Mouse (Mus musculus) kidney, embryonic 15.5 days (tissue): ENCODE results near the gene Sptan1. TPM values are rescaled to one million over a fixed set of nuclear protein-coding genes. Genes with fewer than 3 reads are reported as not detected.
A peak's percentile ranks its signal among the peaks of the same experiment; 100 is the strongest.

ENCODE experiments used
- ATAC-seq: fragments of 200-750 bp; cut with Nextera tagmentation; replicated peaks from 2 replicates; pipeline ENCODE4 v1.8.0; 2017; ENCODE audit warnings: moderate TSS enrichment; ENCODE audit not compliant: low FRiP score
- H3K27ac ChIP-seq: fragments of 300-500 bp; sonication (generic); 2 replicates; pipeline ENCODE4 v1.5.1; 2015; ENCODE audit warnings: mild to moderate bottlenecking, inconsistent platforms
- H3K27me3 ChIP-seq: fragments of 300-500 bp; sonication (generic); 2 replicates; pipeline ENCODE4 v1.6.1; 2015; ENCODE audit warnings: inconsistent platforms
- H3K36me3 ChIP-seq: fragments of 300-500 bp; sonication (generic); 2 replicates; pipeline ENCODE4 v1.6.1; 2015; ENCODE audit warnings: inconsistent platforms
- H3K4me1 ChIP-seq: fragments of 300-500 bp; sonication (generic); 2 replicates; pipeline ENCODE4 v1.6.1; 2015; ENCODE audit warnings: inconsistent platforms
- H3K4me2 ChIP-seq: fragments of 300-500 bp; sonication (generic); 2 replicates; pipeline ENCODE4 v1.6.1; 2015; ENCODE audit warnings: moderate library complexity, mild to moderate bottlenecking, inconsistent platforms
- H3K4me3 ChIP-seq: fragments of 300-500 bp; sonication (generic); replicated peaks from 2 replicates; pipeline ENCODE4 v1.5.1; 2015; ENCODE audit warnings: mild to moderate bottlenecking, inconsistent platforms
- H3K9ac ChIP-seq: fragments of 300-500 bp; sonication (generic); 2 replicates; pipeline ENCODE4 v1.6.1; 2015; ENCODE audit warnings: mild to moderate bottlenecking, inconsistent platforms
- H3K9me3 ChIP-seq: fragments of 300-500 bp; sonication (generic); replicated peaks from 2 replicates; pipeline ENCODE4 v1.6.1; 2016; ENCODE audit warnings: inconsistent platforms
- WGBS: fragments of 180-500 bp; shearing (Covaris S2); methylation state at CpG from one replicate; pipeline ENCODE4 v1.1.7; 2015; ENCODE audit warnings: mixed read lengths; 5-methylcytosine and 5-hydroxymethylcytosine counted together
- polyA plus RNA-seq: library from polyadenylated mRNA; unstranded; fragments of >200 nt; fragmentation: Nextera tagmentation; extraction: Ambion mirVana; gene quantifications from 2 replicates; pipeline ENCODE4 v1.2.1, GENCODE M21; 2015

Sptan1 gene
- polyA plus RNA-seq, 1 experiment from 2014 or later, result 103 TPM

DNA sequence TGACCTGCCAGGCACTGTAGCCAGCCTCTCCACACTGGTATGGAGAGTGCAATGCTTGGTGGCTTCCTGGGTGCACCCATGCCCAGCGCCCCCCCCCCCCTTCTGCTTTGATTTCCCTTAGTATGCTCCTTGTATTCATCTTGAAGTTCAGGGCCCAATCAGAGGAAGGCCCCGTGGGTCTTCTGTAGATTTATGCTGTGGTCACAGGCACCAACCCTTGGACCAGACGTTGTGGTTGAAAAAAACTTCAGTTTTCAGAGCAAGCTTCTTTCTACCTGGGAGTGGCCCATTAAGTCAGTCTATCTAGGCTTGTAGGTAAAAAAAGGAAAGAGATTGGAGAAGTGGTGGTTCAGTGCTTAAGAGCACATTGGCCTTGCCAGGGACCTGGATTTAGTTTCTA is 98.4 kb downstream of the Sptan1 start:
- no peak for ATAC-seq
- peak overlapping the region; percentile 66 for H3K4me3 ChIP-seq
- peak overlapping the region; percentile 75 for H3K9ac ChIP-seq
- H3K9me3 ChIP-seq, result no peaks in the 10 kb centered on the region
- peaks cover 7% of the 10 kb centered on the region for H3K36me3 ChIP-seq
- H3K27ac ChIP-seq, result peak overlapping the region; percentile 97
- 7% methylated on average over 3 of the region's 3 CpGs for WGBS
- H3K4me1 ChIP-seq, result peaks cover 53% of the 10 kb centered on the region
- H3K27me3 ChIP-seq, result no peaks in the 10 kb centered on the region
- peak overlapping the region; percentile 86 for H3K4me2 ChIP-seq

DNA sequence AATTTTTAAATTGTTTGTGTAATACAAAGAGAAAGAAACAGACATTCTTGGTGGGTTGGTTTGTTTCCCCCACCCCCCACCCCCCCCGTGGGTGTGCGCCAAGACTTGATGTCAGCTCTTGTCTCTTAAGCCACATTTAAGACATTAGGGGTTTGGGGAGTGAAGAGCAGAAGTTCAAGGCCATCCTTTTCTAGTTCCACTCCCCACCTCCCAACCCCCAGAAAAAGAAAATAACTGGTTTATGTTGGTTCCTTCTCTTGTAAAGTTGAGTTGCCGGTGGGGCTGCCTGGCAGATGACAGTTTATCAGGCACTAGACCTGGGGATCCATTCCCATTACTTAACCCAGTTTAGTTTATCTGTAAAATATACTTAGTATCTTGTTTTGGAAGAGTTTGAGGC is 98.9 kb downstream of the Sptan1 start:
- ATAC-seq, result no peak
- Histone ChIP-seq H3K4me3 (peak overlapping the region; percentile 66), H3K36me3 (peaks cover 12% of the 10 kb centered on the region), H3K9me3 (no peaks in the 10 kb centered on the region), H3K4me1 (peaks cover 53% of the 10 kb centered on the region), H3K9ac (peak overlapping the region; percentile 75; the same call in 1 of the 2 replicates), H3K4me2 (peak overlapping the region; percentile 86), H3K27ac (peak overlapping the region; percentile 97; the same call in 1 of the 2 replicates), H3K27me3 (no peaks in the 10 kb centered on the region)
- WGBS, result 33% methylated on average over 3 of the region's 3 CpGs

DNA sequence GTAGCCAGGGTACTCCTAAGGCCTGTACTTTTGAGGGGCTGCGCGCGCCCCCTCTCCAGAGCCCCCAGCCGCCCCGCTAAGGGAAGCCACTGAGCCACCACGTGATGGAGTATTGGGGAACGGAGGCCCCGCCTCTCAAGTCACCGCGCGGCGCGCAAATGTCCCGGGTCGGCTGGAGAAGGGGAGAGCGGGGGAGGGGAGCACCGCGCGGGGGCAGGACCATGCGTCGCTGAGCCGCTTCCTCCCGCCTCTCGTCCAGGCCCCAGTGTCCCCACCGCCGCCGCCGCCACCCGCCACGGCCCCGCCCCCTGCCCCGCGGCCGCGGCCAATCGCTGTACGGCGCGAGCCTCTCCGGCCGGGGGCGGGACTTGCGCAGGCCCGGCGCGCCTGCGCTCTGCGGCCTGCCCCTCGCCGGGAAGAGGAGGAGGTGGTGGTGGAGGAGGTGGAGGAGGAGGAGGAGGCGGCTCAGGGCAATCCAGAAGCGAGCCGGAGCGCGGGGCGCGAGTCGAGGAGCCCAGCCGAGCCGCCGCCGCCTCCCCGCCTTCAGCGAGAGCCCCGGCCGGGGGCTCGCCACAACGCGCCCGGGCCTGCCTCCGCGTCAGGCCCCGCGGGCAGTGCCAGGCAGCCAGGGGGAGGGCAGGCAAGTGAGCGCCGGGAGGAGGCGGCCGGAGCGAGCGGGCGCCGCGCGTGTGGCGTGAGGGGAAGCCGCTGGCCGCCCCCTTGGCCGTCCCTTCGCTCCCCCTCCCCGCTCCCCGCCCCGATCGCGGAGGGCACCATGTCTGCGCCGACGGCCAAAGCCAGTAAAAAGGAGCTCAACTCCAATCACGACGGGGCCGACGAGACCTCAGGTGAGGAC is 100.9 kb downstream of the Sptan1 start:
- no peaks in the 10 kb centered on the region for H3K9me3 ChIP-seq

DNA sequence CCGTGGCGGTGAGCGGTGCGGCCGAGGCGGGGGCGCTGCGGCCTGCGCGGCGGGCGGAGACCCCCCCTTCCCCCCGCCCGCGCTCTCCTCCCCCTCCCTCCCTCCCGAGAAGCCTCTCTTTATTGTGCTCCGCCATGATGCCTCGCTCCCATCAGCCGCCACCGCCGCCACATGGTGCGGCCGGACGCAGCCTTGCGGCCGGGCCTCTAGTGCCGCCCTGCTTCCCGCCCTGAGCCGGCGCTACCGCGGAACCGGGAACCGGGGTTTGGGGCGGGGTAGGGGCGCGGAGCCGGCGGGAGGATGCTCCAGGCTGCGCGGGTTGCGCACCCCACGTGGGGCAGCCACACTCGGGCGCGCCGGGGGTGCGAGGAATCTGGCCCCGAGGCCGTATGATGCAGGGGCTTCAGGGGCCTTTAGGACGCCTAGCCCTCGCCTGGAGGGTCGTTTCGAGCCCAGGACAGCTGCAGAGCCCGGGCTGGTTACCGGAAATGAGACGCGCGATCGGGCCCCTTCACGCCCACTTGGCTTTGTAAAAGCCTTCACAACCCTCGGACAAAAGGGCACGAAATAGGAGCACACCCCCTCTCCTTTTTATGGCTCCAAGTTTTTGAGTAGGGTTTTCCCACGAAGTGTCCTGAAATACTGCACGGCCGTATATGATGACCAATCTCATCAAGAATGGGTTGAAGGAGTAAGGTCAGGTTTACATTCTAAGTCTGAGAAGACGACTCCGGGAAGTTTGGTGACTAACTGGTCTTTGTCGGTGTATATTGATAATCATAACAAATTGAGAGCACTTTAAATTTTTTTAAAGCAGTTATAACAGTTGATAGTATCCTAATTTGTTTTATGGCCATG is 101.9 kb downstream of the Sptan1 start:
- Histone ChIP-seq H3K9me3 (no peaks in the 10 kb centered on the region), H3K4me2 (peak overlapping the region; percentile 64), H3K9ac (peak overlapping the region; percentile 99), H3K27me3 (no peaks in the 10 kb centered on the region), H3K27ac (peak overlapping the region; percentile 100), H3K36me3 (peaks cover 32% of the 10 kb centered on the region), H3K4me3 (peak overlapping the region; percentile 96), H3K4me1 (peaks cover 44% of the 10 kb centered on the region)
- peak; percentile 16 for ATAC-seq
- WGBS, result 1% methylated on average over 53 of the region's 69 CpGs

More for the DNA sequence above, 100.9 kb downstream of the Sptan1 start:
- ATAC-seq, result peak; percentile 93
- peak overlapping the region; percentile 100 for H3K27ac ChIP-seq
- peak overlapping the region; percentile 83 for H3K4me2 ChIP-seq
- peaks cover 48% of the 10 kb centered on the region for H3K4me1 ChIP-seq
- peak overlapping the region; percentile 96 for H3K4me3 ChIP-seq
- no peaks in the 10 kb centered on the region for H3K27me3 ChIP-seq
- peaks cover 27% of the 10 kb centered on the region for H3K36me3 ChIP-seq
- under 1% methylated on average over 49 of the region's 101 CpGs for WGBS
- peak overlapping the region; percentile 99 for H3K9ac ChIP-seq

DNA sequence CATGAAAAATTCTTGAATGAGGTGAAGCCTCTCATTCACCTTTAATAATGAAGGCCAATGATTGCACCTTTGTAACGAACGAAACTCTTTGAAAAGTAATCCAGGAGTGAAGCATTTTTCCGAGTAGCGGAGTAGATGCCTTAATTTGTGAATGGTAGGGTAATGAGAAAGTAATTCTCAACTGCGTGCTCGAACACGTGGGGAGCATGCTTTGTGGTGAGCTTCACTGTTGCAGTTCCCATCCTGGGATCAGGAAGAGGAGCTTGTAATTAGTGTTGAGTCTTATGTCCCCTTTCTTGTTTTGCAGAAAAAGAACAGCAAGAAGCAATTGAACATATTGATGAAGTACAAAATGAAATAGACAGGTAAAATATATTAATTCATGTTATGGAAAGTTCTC is 102.6 kb downstream of the Sptan1 start:
- Histone ChIP-seq H3K27ac (peak overlapping the region; percentile 100; the same call in 1 of the 2 replicates), H3K9me3 (no peaks in the 10 kb centered on the region), H3K36me3 (peaks cover 39% of the 10 kb centered on the region), H3K4me3 (peak overlapping the region; percentile 96), H3K9ac (peak overlapping the region; percentile 99), H3K4me1 (peaks cover 37% of the 10 kb centered on the region), H3K27me3 (no peaks in the 10 kb centered on the region), H3K4me2 (peak overlapping the region; percentile 64)
- WGBS, result 8% methylated on average over 7 of the region's 7 CpGs
- no peak for ATAC-seq

DNA sequence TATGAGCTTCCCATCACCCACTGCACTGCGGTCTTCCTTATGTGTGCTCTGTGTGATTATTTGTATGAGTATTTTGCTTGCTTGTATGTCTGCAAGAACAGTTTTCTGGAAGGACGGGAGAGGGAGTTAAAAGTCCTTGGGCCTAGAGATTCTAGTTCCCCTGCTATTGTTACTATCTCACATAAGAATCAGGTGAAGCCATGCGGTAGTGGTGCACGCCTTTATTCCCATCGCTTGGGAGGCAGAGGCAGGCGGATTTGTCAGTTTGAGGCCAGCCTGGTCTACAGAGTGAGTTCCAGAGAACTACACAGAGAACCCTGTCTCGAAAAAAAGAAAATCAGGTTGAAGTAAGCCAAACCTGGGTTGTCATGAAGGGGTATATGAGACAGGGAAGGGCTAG is 107.5 kb downstream of the Sptan1 start:
- H3K4me3 ChIP-seq, result no peak overlapping the region
- H3K4me2 ChIP-seq, result no peak overlapping the region
- H3K9me3 ChIP-seq, result no peaks in the 10 kb centered on the region
- no peaks in the 10 kb centered on the region for H3K27me3 ChIP-seq
- 84% methylated on average over 7 of the region's 7 CpGs for WGBS
- H3K27ac ChIP-seq, result no peak overlapping the region
- peaks cover 55% of the 10 kb centered on the region for H3K36me3 ChIP-seq
- H3K4me1 ChIP-seq, result peaks cover 14% of the 10 kb centered on the region
- ATAC-seq, result no peak
- no peak overlapping the region for H3K9ac ChIP-seq

DNA sequence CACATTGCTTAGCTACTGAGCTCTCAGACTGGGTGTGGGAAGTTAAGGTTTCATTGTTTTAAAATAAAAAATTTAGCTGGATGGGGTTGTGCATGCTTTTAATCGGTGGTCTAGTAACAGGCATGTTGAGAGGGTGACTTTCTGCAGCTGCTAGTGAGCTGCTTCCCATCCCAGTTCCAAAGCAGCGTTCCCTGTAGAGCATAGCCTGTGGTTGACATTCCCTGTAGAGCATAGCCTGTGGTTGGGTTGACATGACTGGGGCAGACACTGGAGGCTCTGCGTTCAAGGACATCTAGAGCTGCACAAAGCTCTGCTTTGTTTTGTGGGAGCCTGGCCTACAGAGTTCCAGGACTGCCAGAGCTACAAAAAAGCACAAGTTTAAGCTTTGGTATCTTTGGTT is 107.9 kb downstream of the Sptan1 start:
- Histone ChIP-seq H3K4me2 (no peak overlapping the region), H3K4me1 (peaks cover 13% of the 10 kb centered on the region), H3K9ac (no peak overlapping the region), H3K27me3 (no peaks in the 10 kb centered on the region), H3K36me3 (peaks cover 53% of the 10 kb centered on the region), H3K9me3 (no peaks in the 10 kb centered on the region), H3K4me3 (no peak overlapping the region), H3K27ac (no peak overlapping the region)
- no peak for ATAC-seq
- 78% methylated on average over 3 of the region's 3 CpGs for WGBS

DNA sequence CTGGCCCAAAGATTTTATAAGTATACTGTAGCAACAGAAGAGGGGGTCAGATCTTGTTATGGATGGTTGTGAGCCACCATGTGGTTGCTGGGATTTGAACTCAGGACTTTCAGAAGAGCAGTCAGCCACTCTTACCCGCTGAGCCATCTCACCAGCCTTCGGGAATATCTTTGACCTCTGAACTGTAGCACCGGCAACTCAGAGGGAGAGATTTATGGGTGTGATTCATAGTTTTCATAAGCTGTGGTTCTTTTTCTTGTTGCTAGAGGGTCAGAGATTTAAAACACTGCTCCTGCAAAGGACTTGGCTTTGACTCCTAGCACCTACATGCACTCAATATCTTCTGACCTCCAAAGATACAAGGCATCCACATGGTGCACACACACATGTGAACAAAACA is 110.3 kb downstream of the Sptan1 start:
- Histone ChIP-seq H3K4me3 (no peak overlapping the region), H3K9me3 (no peaks in the 10 kb centered on the region), H3K27ac (no peak overlapping the region), H3K36me3 (peaks cover 30% of the 10 kb centered on the region), H3K9ac (no peak overlapping the region), H3K27me3 (no peaks in the 10 kb centered on the region), H3K4me1 (peaks cover 14% of the 10 kb centered on the region), H3K4me2 (no peak overlapping the region)
- WGBS, result 30% methylated on average over 3 of the region's 3 CpGs
- ATAC-seq, result no peak

DNA sequence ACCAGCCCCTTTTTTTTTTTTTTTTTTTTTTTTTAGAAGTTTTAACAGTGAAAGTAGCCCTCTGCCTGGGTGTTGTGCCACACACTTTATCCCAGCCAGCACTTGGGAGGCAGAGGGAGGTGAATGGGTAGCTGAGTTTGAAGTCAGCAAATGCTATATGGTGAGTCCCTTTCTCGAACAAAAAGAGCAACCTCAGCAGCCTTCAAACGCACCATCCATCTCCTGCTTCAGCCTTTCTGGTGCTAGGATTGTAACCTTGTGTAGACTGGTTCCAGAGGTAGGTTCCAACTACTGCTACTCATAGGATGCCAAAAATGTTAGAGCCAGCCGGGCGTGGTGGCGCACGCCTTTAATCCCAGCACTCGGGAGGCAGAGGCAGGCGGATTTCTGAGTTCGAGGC is 111.1 kb downstream of the Sptan1 start:
- no peaks in the 10 kb centered on the region for H3K9me3 ChIP-seq
- H3K9ac ChIP-seq, result no peak overlapping the region
- H3K4me1 ChIP-seq, result peaks cover 14% of the 10 kb centered on the region
- no peak overlapping the region for H3K4me3 ChIP-seq
- H3K27ac ChIP-seq, result no peak overlapping the region
- WGBS, result 93% methylated on average over 9 of the region's 9 CpGs
- ATAC-seq, result no peak
- H3K36me3 ChIP-seq, result peaks cover 28% of the 10 kb centered on the region
- H3K27me3 ChIP-seq, result no peaks in the 10 kb centered on the region
- H3K4me2 ChIP-seq, result no peak overlapping the region

DNA sequence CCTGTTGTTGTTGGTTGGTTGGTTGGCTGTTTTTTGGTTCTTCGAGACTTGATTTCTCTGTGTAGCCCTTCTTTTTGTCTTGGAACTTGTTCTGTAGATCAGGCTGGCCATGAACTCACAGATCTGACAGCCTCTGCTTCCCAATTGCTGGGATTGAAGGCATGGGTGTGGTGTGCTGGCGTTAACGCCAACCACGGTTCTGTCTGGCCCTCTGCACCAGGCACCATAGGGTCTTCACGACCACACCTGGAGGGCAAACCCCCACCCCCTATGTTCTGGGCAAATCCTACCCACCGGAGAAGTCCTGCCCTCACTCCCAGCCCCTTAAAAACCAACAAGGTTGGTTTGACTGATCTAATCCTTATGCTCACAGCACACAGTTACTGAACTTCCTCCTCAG is 111.6 kb downstream of the Sptan1 start:
- no peak overlapping the region for H3K9ac ChIP-seq
- peak overlapping the region; percentile 97 for H3K4me2 ChIP-seq
- 61% methylated on average over 6 of the region's 6 CpGs for WGBS
- peak; percentile 13; the same call in 1 of the 2 replicates for ATAC-seq
- H3K4me1 ChIP-seq, result peaks cover 14% of the 10 kb centered on the region
- H3K36me3 ChIP-seq, result peaks cover 24% of the 10 kb centered on the region
- H3K9me3 ChIP-seq, result no peaks in the 10 kb centered on the region
- no peaks in the 10 kb centered on the region for H3K27me3 ChIP-seq
- H3K4me3 ChIP-seq, result peak overlapping the region; percentile 75
- peak overlapping the region; percentile 94 for H3K27ac ChIP-seq

DNA sequence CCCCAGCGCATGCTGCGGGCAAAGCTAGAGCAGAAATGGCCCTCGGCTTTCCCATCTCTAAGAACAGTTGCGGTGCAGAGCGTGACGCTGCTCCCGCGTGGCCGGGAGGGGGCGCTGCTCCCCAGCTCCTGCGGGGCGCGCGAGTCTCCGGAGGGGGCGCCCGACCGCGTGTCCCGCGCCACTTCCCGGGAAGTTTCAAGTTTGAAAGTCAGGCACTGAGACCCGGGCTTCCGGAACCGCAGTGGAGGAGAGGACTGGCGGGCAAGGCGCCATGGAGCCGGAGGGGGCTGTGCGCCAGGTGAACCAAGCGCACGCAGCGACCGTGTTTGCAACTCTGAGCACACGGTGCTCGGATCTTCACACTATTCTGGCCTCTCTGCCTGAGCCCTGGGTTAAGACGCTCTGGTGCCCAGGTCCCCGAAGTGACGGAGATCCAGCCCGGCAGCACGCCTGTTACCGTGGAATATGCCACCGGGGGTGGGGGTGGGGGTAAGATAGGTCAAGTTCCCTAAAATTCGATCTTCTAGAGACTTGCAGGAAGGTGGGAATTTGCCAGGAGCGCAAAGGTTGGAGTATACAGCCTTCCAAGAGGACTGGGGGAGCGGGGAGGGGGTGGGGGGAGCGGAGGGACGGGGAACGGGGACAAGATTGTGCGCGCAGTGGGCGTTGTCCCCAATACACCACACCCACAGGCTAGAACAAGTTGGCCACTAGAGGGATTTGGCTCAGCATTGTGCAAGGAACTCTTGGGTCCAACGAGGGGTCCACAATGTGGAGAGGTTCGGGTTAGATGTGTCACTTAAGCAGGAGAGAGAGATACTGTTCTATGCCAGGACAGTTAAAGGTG is 112.4 kb downstream of the Sptan1 start, which contains the start of gene Pkn3:
Gene Pkn3, plus strand, starts transcription at position 183 of the 847 bp plus-strand sequence.
- H3K27ac ChIP-seq, result peak within 1 kb of the TSS; percentile 94
- peak within 1 kb of the TSS; percentile 97 for H3K4me2 ChIP-seq
- under 1% methylated on average over 53 of the region's 53 CpGs for WGBS
- H3K4me3 ChIP-seq, result peak within 1 kb of the TSS; percentile 75
- H3K27me3 ChIP-seq, result no peaks in the 10 kb centered on the region
- H3K9ac ChIP-seq, result peak within 1 kb of the TSS; percentile 78
- peaks cover 18% of the 10 kb centered on the region for H3K36me3 ChIP-seq
- no peaks in the 10 kb centered on the region for H3K9me3 ChIP-seq
- ATAC-seq, result peak; percentile 79
- H3K4me1 ChIP-seq, result peaks cover 14% of the 10 kb centered on the region
